Mouse (Mus musculus) midbrain, embryonic 14.5 days (tissue): ENCODE data around the gene Rasd2. TPM values are rescaled to one million over a fixed set of nuclear protein-coding genes. Genes with fewer than 3 reads are reported as not detected.

Experiments
- ATAC-seq: fragments of 200-750 bp; cut with Nextera tagmentation; 2 replicates; pipeline ENCODE4 v1.8.0; 2017; ENCODE audit warnings: moderate number of reproducible peaks, moderate library complexity; ENCODE audit not compliant: low FRiP score, low TSS enrichment
- DNase-seq: peaks from one replicate; pipeline ENCODE4 v3.0.0-alpha.2; 2015
- H3K27ac ChIP-seq: fragments of 300-500 bp; sonication (generic); replicated peaks from 2 replicates; pipeline ENCODE4 v1.5.1; 2014; ENCODE audit warnings: mild to moderate bottlenecking, low read depth, low read length, moderate library complexity
- H3K27me3 ChIP-seq: fragments of 300-500 bp; sonication (generic); 2 replicates; pipeline ENCODE4 v1.6.1; 2014; ENCODE audit warnings: low read length, control low read depth, mixed read lengths; ENCODE audit not compliant: control insufficient read depth, insufficient read depth
- H3K36me3 ChIP-seq: fragments of 300-500 bp; sonication (generic); 2 replicates; pipeline ENCODE4 v1.6.1; 2014; ENCODE audit warnings: low read length, control low read depth; ENCODE audit not compliant: control insufficient read depth, insufficient read depth
- H3K4me1 ChIP-seq: fragments of 300-500 bp; sonication (generic); 2 replicates; pipeline ENCODE4 v1.6.1; 2014; ENCODE audit warnings: mild to moderate bottlenecking, antibody characterized with exemption, low read length, control low read depth; ENCODE audit not compliant: control insufficient read depth, insufficient read depth
- H3K4me2 ChIP-seq: fragments of 300-500 bp; sonication (generic); 2 replicates; pipeline ENCODE4 v1.6.1; 2014; ENCODE audit warnings: mild to moderate bottlenecking, low read length, moderate library complexity
- H3K4me3 ChIP-seq: fragments of 300-500 bp; sonication (generic); replicated peaks from 2 replicates; pipeline ENCODE4 v1.5.1; 2014; ENCODE audit warnings: low read depth, low read length
- H3K9ac ChIP-seq: fragments of 300-500 bp; sonication (generic); replicated peaks from 2 replicates; pipeline ENCODE4 v1.6.1; 2014; ENCODE audit warnings: mild to moderate bottlenecking, low read length, moderate library complexity
- H3K9me3 ChIP-seq: fragments of 300-500 bp; sonication (generic); 2 replicates; pipeline ENCODE4 v1.6.1; 2016; ENCODE audit warnings: low read length, control low read depth, mixed read lengths; ENCODE audit not compliant: control insufficient read depth
- WGBS: fragments of 180-500 bp; shearing (Covaris S2); extraction: QIAGEN DNeasy Blood & Tissue Kit; methylation state at CpG from one replicate; pipeline ENCODE4 v1.1.7; 2014; 5-methylcytosine and 5-hydroxymethylcytosine counted together
- polyA plus RNA-seq: library from polyadenylated mRNA; unstranded; fragments of >200 nt; fragmentation: Nextera tagmentation; extraction: Ambion mirVana; gene quantifications from 2 replicates; pipeline ENCODE4 v1.2.1, GENCODE M21; 2014

Rasd2 gene
- polyA plus RNA-seq, 1 experiment from 2014 or later = 2.4 TPM

DNA sequence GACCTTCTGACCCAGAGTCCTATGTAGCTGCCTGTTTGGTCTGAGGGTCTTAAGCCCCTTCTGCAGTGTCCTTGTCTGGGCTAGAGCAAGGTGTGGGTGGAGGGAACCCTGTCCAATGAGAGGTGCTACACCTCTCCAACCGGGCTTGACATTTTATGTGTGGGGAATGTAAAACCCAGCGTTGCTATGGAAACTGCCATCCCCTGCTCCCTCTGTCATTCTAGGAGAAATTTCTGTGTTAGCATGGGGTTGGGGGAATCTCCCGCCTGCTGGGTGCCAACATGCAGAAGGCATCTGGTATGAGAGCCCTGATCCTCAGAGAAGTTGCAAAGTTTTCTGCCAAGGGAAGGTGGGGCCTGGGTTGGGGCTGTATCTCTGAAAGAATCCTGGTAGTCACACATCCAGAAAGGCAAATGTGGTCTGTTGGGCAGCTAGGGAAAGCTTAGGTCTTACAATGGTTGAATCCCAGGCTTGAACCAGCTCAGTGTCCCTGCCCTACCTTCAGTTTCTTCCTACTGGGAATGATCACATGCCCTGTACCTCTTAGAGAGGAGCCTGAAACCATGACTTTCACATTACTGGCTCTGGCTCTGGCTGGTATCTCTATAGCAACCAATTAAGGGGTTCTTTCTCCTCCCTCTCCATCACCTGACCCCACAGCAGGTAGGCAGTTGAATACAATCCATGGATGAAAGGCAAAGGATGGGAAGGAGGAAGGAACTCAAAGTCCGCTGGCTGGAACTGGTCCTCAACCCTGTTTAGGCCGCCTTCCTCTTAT, 14.6 kb upstream of the Rasd2 start:
- Histone ChIP-seq H3K36me3 (no peaks in the 10 kb centered on the region), H3K9me3 (no peaks in the 10 kb centered on the region), H3K27ac (0 out of 2 replicates have a peak overlapping the region, but pooled peaks have one; percentile 2), H3K4me1 (peaks cover 5% of the 10 kb centered on the region), H3K4me3 (no peak overlapping the region), H3K4me2 (no peak overlapping the region), H3K9ac (no peak overlapping the region), H3K27me3 (no peaks in the 10 kb centered on the region)
- ATAC-seq = no peak; the same call in 1 of the 2 replicates
- 67% methylated on average over 5 of the region's 5 CpGs for WGBS
- peak; percentile 50 for DNase-seq

DNA sequence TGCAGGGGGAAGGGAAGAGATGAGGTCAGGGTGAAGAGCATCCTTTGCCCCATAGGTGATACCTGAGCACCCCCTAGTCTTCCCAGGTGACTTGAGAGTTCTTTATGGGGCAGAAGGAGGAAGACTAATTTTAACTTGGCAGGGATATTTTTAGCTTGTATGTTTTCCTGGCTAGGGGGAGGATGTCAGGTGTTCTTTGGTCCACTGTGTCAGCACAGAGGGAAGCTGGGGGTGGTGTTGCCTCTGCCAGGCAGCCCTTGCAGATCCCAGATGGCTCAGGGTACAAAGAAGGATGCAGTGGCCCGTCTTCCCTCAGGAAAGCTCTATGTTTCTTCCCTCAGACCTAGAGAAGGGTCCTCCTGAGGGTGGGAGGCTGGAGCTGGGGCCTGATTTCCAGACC, 13.8 kb upstream of the Rasd2 start:
- Histone ChIP-seq H3K4me2 (no peak overlapping the region), H3K27me3 (no peaks in the 10 kb centered on the region), H3K9ac (no peak overlapping the region), H3K27ac (no peak overlapping the region), H3K36me3 (no peaks in the 10 kb centered on the region), H3K4me3 (no peak overlapping the region), H3K9me3 (no peaks in the 10 kb centered on the region), H3K4me1 (peaks cover 5% of the 10 kb centered on the region)
- 46% methylated on average over 1 of the region's 1 CpGs for WGBS
- no peak for DNase-seq
- no peak for ATAC-seq

- DNase-seq (no peak), ATAC-seq (no peak)
- Histone ChIP-seq H3K27me3 (no peaks in the 10 kb centered on the region), H3K4me3 (no peak overlapping the region), H3K4me2 (no peak overlapping the region), H3K9me3 (no peaks in the 10 kb centered on the region), H3K27ac (no peak overlapping the region), H3K36me3 (no peaks in the 10 kb centered on the region), H3K9ac (no peak overlapping the region), H3K4me1 (peaks cover 5% of the 10 kb centered on the region)
- 81% methylated on average over 8 of the region's 8 CpGs for WGBS
Observed at GRCm38 (mm10) chr8:75202041-75202656, 11.6 kb upstream of the Rasd2 start.

GRCm38 (mm10) chr8:75202913-75203312, 10.8 kb upstream of the Rasd2 start:
- H3K9ac ChIP-seq = no peak overlapping the region
- no peak overlapping the region for H3K4me3 ChIP-seq
- peaks cover 5% of the 10 kb centered on the region for H3K4me1 ChIP-seq
- ATAC-seq (no peak), DNase-seq (no peak)
- WGBS = 84% methylated on average over 3 of the region's 3 CpGs
- H3K4me2 ChIP-seq = no peak overlapping the region
- no peaks in the 10 kb centered on the region for H3K36me3 ChIP-seq
- H3K27ac ChIP-seq = no peak overlapping the region
- H3K9me3 ChIP-seq = no peaks in the 10 kb centered on the region
- H3K27me3 ChIP-seq = no peaks in the 10 kb centered on the region

- no peak for ATAC-seq
- Histone ChIP-seq H3K9ac (no peak overlapping the region), H3K4me3 (no peak overlapping the region), H3K36me3 (no peaks in the 10 kb centered on the region), H3K9me3 (no peaks in the 10 kb centered on the region), H3K4me2 (no peak overlapping the region), H3K27ac (no peak overlapping the region), H3K4me1 (peaks cover 5% of the 10 kb centered on the region), H3K27me3 (no peaks in the 10 kb centered on the region)
- no peak for DNase-seq
- WGBS = 89% methylated on average over 2 of the region's 2 CpGs
Observed at GRCm38 (mm10) chr8:75203420-75203819, 10.3 kb upstream of the Rasd2 start.

DNA sequence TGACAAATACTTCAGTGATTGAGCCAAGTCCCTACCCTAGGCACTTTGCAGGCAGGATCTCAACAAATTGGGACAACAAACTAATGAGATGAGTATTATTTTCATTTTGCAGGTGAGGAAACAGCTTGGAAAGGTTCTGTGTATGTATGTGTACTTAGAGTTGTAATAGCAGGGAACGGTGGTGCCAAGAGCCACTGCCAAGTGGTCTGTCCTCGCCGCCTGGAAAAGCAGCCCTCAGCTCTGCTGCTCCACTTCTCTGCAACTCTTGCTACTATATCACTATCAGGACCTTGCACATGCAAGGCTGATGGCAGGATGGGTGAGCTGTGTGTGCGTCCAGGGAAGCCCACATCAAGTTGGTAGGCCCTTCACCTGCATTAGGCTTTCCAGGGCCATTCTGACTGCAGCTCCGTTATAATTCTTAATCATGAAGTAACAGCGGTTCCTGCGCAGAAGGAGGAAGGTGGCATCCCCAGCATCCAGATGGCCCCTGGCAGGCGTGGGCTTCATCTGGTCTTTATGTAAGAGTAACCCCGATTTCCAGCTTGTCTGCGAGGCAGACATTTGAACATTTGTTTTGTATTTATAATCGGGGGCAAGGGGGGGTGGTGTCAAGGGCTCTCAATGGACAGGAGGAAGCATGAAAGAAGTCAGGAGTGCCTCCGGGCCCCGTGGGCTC, 9.4 kb upstream of the Rasd2 start:
- Histone ChIP-seq H3K4me1 (no peaks in the 10 kb centered on the region), H3K9me3 (no peaks in the 10 kb centered on the region), H3K4me3 (no peak overlapping the region), H3K27ac (no peak overlapping the region), H3K4me2 (no peak overlapping the region), H3K9ac (no peak overlapping the region), H3K36me3 (no peaks in the 10 kb centered on the region), H3K27me3 (no peaks in the 10 kb centered on the region)
- no peak for ATAC-seq
- WGBS = 89% methylated on average over 13 of the region's 13 CpGs
- no peak for DNase-seq

GRCm38 (mm10) chr8:75211461-75211860, 2.3 kb upstream of the Rasd2 start:
- no peak overlapping the region for H3K4me2 ChIP-seq
- ATAC-seq (no peak), DNase-seq (peak; percentile 54)
- no peaks in the 10 kb centered on the region for H3K36me3 ChIP-seq
- peaks cover 56% of the 10 kb centered on the region for H3K27me3 ChIP-seq
- no peak overlapping the region for H3K27ac ChIP-seq
- H3K9me3 ChIP-seq = no peaks in the 10 kb centered on the region
- H3K9ac ChIP-seq = no peak overlapping the region
- H3K4me3 ChIP-seq = no peak overlapping the region
- peaks cover 10% of the 10 kb centered on the region; the same call in 1 of the 2 replicates for H3K4me1 ChIP-seq
- WGBS = 50% methylated on average over 3 of the region's 3 CpGs

- H3K4me3 ChIP-seq = peak overlapping the region; percentile 54
- no peak overlapping the region for H3K27ac ChIP-seq
- ATAC-seq (peak; percentile 92), DNase-seq (peak; percentile 89)
- 1% methylated on average over 63 of the region's 63 CpGs for WGBS
- H3K9me3 ChIP-seq = no peaks in the 10 kb centered on the region
- H3K36me3 ChIP-seq = no peaks in the 10 kb centered on the region
- H3K4me2 ChIP-seq = peak overlapping the region; percentile 96
- peaks cover 56% of the 10 kb centered on the region for H3K27me3 ChIP-seq
- peaks cover 10% of the 10 kb centered on the region; the same call in 1 of the 2 replicates for H3K4me1 ChIP-seq
- peak overlapping the region; percentile 51 for H3K9ac ChIP-seq
Observed at GRCm38 (mm10) chr8:75212631-75213306, 975 bp upstream of the Rasd2 start.
